15 mouse cellular contexts compared by ENCODE assay signal in genomic region chr11:36153011-36153410, GRCm38 (mm10).
DNase-seq lines count a peak whose midpoint lies in the region; ATAC-seq lines count a peak whose summit lies in the region.
"Had no signal": no experiment of that assay in that cellular context is flagged by ENCODE, and none has a peak within 500 bp of the region (broad histone marks: within the 10 kb centered on the region; RNA-seq: fewer than 3 reads in every experiment).

No protein-coding gene starts in this region.

- H3K4me3 ChIP-seq in heart, embryonic 11.5 days (ENCODE audit: low read depth, low read length): 0 out of 2 replicates have a peak overlapping the region, but pooled peaks have one; percentile 10
- no peak overlapping the region for H3K4me3 ChIP-seq in kidney, embryonic 16.5 days (ENCODE audit: low read length)
- no peak overlapping the region for H3K4me3 ChIP-seq in forebrain, embryonic 11.5 days (ENCODE audit: low read depth, low read length)
- no peak overlapping the region for H3K4me3 ChIP-seq in midbrain, embryonic 16.5 days (ENCODE audit: low read depth, low read length)
- H3K4me3 ChIP-seq: myocyte had no signal

- H3K36me3 ChIP-seq in heart, embryonic 11.5 days (ENCODE audit: control insufficient read depth, insufficient read depth, low read length): no peaks in the 10 kb centered on the region
- H3K36me3 ChIP-seq in kidney, embryonic 16.5 days (ENCODE audit: insufficient read depth, low read length): no peaks in the 10 kb centered on the region
- no peaks in the 10 kb centered on the region for H3K36me3 ChIP-seq in forebrain, embryonic 11.5 days (ENCODE audit: control insufficient read depth, insufficient read depth, low read length)
- H3K36me3 ChIP-seq in midbrain, embryonic 16.5 days (ENCODE audit: control insufficient read depth, insufficient read depth, low read length): no peaks in the 10 kb centered on the region

- H3K27me3 ChIP-seq in heart, embryonic 11.5 days (ENCODE audit: control insufficient read depth, insufficient read depth, low read length): no peaks in the 10 kb centered on the region
- no peaks in the 10 kb centered on the region for H3K27me3 ChIP-seq in kidney, embryonic 16.5 days (ENCODE audit: insufficient read depth, low read length)
- H3K27me3 ChIP-seq in forebrain, embryonic 11.5 days (ENCODE audit: control insufficient read depth, insufficient read depth, low read length): no peaks in the 10 kb centered on the region
- H3K27me3 ChIP-seq in midbrain, embryonic 16.5 days (ENCODE audit: control insufficient read depth, insufficient read depth, low read depth, low read length): no peaks in the 10 kb centered on the region

- H3K4me2 ChIP-seq in heart, embryonic 11.5 days: peak overlapping the region; percentile 50
- peak overlapping the region; percentile 7 for H3K4me2 ChIP-seq in kidney, embryonic 16.5 days (replicated peaks; ENCODE audit: low read depth, low read length)
- peak overlapping the region; percentile 33; the same call in 1 of the 2 replicates for H3K4me2 ChIP-seq in forebrain, embryonic 11.5 days (ENCODE audit: low read depth, low read length, severe bottlenecking)
- peak overlapping the region; percentile 29; the same call in 1 of the 2 replicates for H3K4me2 ChIP-seq in midbrain, embryonic 16.5 days (ENCODE audit: low read length)

- 11% methylated on average over 9 of the region's 9 CpGs for WGBS in heart, embryonic 11.5 days (ENCODE audit: insufficient replicate concordance)
- WGBS in kidney, embryonic 16.5 days: 16% methylated on average over 9 of the region's 9 CpGs
- WGBS in forebrain, embryonic 11.5 days: 9% methylated on average over 9 of the region's 9 CpGs
- 12% methylated on average over 9 of the region's 9 CpGs for WGBS in midbrain, embryonic 16.5 days

- peaks cover 7% of the 10 kb centered on the region for H3K4me1 ChIP-seq in heart, embryonic 11.5 days (ENCODE audit: control insufficient read depth, insufficient read depth, low read length)
- peaks cover 7% of the 10 kb centered on the region; the same call in 1 of the 2 replicates for H3K4me1 ChIP-seq in kidney, embryonic 16.5 days (ENCODE audit: insufficient read depth, low read length)
- peaks cover 9% of the 10 kb centered on the region; the same call in 1 of the 2 replicates for H3K4me1 ChIP-seq in forebrain, embryonic 11.5 days (replicated peaks; ENCODE audit: control insufficient read depth, insufficient read depth, low read length)
- H3K4me1 ChIP-seq in midbrain, embryonic 16.5 days (ENCODE audit: control insufficient read depth, insufficient read depth, low read length): peaks cover 14% of the 10 kb centered on the region

- no peak overlapping the region for H3K27ac ChIP-seq in heart, embryonic 11.5 days (ENCODE audit: low read depth, low read length)
- no peak overlapping the region for H3K27ac ChIP-seq in kidney, embryonic 16.5 days (ENCODE audit: low read length)
- no peak overlapping the region for H3K27ac ChIP-seq in forebrain, embryonic 11.5 days (ENCODE audit: low read depth, low read length)
- H3K27ac ChIP-seq in midbrain, embryonic 16.5 days (ENCODE audit: low read length): peak overlapping the region; percentile 43

- ATAC-seq in heart, embryonic 11.5 days (replicated peaks; ENCODE audit: insufficient number of reproducible peaks, low FRiP score, low TSS enrichment): no peak
- peak; percentile 31; the same call in 1 of the 2 replicates for ATAC-seq in kidney, embryonic 16.5 days (ENCODE audit: low FRiP score, low TSS enrichment)
- ATAC-seq in forebrain, embryonic 11.5 days (replicated peaks; ENCODE audit: low FRiP score): peak; percentile 49; the same call in 1 of the 2 replicates
- ATAC-seq in midbrain, embryonic 16.5 days: no peak
- ATAC-seq in monocyte, adult 5-6 weeks (replicated peaks; ENCODE audit: insufficient number of reproducible peaks, low FRiP score, low TSS enrichment, poor library complexity, severe bottlenecking): no peak
- ATAC-seq: inflammation-experienced regulatory T-cells, adult 6 months had no signal

- H3K9ac ChIP-seq in heart, embryonic 11.5 days (ENCODE audit: low read depth, low read length): no peak overlapping the region
- H3K9ac ChIP-seq in kidney, embryonic 16.5 days (replicated peaks; ENCODE audit: low read length): no peak overlapping the region
- H3K9ac ChIP-seq in forebrain, embryonic 11.5 days (ENCODE audit: low read length): no peak overlapping the region
- H3K9ac ChIP-seq in midbrain, embryonic 16.5 days (ENCODE audit: low read depth, low read length): no peak overlapping the region

- DNase-seq in heart, postnatal 4 days: no peak
- DNase-seq in kidney, adult 11 months: no peak
- DNase-seq in forebrain, embryonic 11.5 days (ENCODE audit: low spot score): no peak
- no peak for DNase-seq in layer of hippocampus, postnatal 14 days (ENCODE audit: low spot score in 2 of 2)
- DNase-seq: adrenal gland, adult 2 months; B cell, adult 2 months; cerebellum, adult 11 months; right cerebral cortex, adult 18-20 months; thymus, postnatal 25 days had no signal

- no peaks in the 10 kb centered on the region for H3K9me3 ChIP-seq in heart, embryonic 11.5 days (replicated peaks; ENCODE audit: control insufficient read depth, low read length)
- H3K9me3 ChIP-seq in kidney, embryonic 16.5 days (ENCODE audit: low read length): no peaks in the 10 kb centered on the region
- H3K9me3 ChIP-seq in forebrain, embryonic 11.5 days (ENCODE audit: control insufficient read depth, low read length): no peaks in the 10 kb centered on the region
- H3K9me3 ChIP-seq in midbrain, embryonic 16.5 days (replicated peaks; ENCODE audit: control insufficient read depth, low read length, poor library complexity, severe bottlenecking): no peaks in the 10 kb centered on the region

Comparison
In these comparisons a context has a peak if more than half of its experiments do, and no peak if none do; other contexts are left out.
1. ATAC-seq: peak in kidney, embryonic 16.5 days (single experiment) and forebrain, embryonic 11.5 days (single experiment); none in heart, embryonic 11.5 days (single experiment), midbrain, embryonic 16.5 days (single experiment) and monocyte, adult 5-6 weeks (single experiment).
2. Peak in every context shown above with its lines, with median percentiles within 50 percentile points of each other: H3K4me2 ChIP-seq.